In genomic region chr12:111042365-111042764, GRCm38 (mm10) we compare ENCODE assay signal across 26 mouse cellular contexts. TPM values are rescaled to one million over a fixed set of nuclear protein-coding genes. Genes with fewer than 3 reads are reported as not detected.
DNase-seq lines count a peak whose midpoint lies in the region; ATAC-seq and TF ChIP-seq lines count a peak whose summit lies in the region.
"Had no signal": no experiment of that assay in that cellular context is flagged by ENCODE, and none has a peak within 500 bp of the region (broad histone marks: within the 10 kb centered on the region; RNA-seq: fewer than 3 reads in every experiment).

No protein-coding gene starts in this region.

- no peaks in the 10 kb centered on the region for H3K9me3 ChIP-seq in forebrain, embryonic 13.5 days (replicated peaks)
- H3K9me3 ChIP-seq in forebrain, embryonic 15.5 days = no peaks in the 10 kb centered on the region
- no peaks in the 10 kb centered on the region for H3K9me3 ChIP-seq in liver, embryonic 13.5 days (replicated peaks)
- H3K9me3 ChIP-seq in liver, postnatal 0 days (ENCODE audit: low read length) = no peaks in the 10 kb centered on the region
- no peaks in the 10 kb centered on the region for H3K9me3 ChIP-seq in MEL (replicated peaks; ENCODE audit: insufficient read depth, low read length)
- H3K9me3 ChIP-seq: embryonic facial prominence, embryonic 13.5 days; embryonic facial prominence, embryonic 15.5 days; forebrain, embryonic 10.5 days; forebrain, embryonic 12.5 days; G1E had no signal

- WGBS in forebrain, embryonic 13.5 days = 92% methylated on average over 1 of the region's 1 CpGs
- WGBS in forebrain, embryonic 15.5 days = 92% methylated on average over 1 of the region's 1 CpGs
- 91% methylated on average over 1 of the region's 1 CpGs for WGBS in liver, embryonic 13.5 days (ENCODE audit: insufficient replicate concordance)
- WGBS in liver, postnatal 0 days (ENCODE audit: insufficient replicate concordance) = 77% methylated on average over 1 of the region's 1 CpGs

- H3K4me2 ChIP-seq in forebrain, embryonic 13.5 days = 0 out of 2 replicates have a peak overlapping the region, but pooled peaks have one; percentile 4
- no peak overlapping the region for H3K4me2 ChIP-seq in forebrain, embryonic 15.5 days (replicated peaks)
- no peak overlapping the region for H3K4me2 ChIP-seq in liver, embryonic 13.5 days
- no peak overlapping the region for H3K4me2 ChIP-seq in liver, postnatal 0 days (ENCODE audit: low read depth, low read length)
- H3K4me2 ChIP-seq: embryonic facial prominence, embryonic 15.5 days; forebrain, embryonic 12.5 days had no signal

- DNase-seq in adrenal gland, adult (ENCODE audit: inconsistent age in 2 of 2, low spot score in 1 of 2) = peak; percentile 38 to 58
- no peak for DNase-seq in adrenal gland, postnatal 25 days
- no peak for DNase-seq in liver, embryonic 13.5 days
- no peak for DNase-seq in liver, postnatal 0 days
- DNase-seq in MEL (ENCODE audit: low read depth, low spot score) = no peak
- DNase-seq: adrenal gland, adult 8-10 months; adrenal gland, postnatal 14 days; B cell, adult 2 months; cerebellum, adult 11 months; cerebellum, adult 18-20 months; cerebellum, adult 8-10 months; cerebellum, adult 9-11 months; cerebellum, postnatal 14 days; cerebellum, postnatal 36 days; embryo, embryonic 11 days had no signal

- no peak for TF ChIP-seq CTCF in liver, postnatal 0 days (IDR thresholded peaks at IDR 0.05; ENCODE audit: low read depth)
- no peak for TF ChIP-seq CTCF in MEL (IDR thresholded peaks at IDR 0.05 in 2 of 3, conservative IDR thresholded peaks at IDR 0.05 in 1 of 3; ENCODE audit: control insufficient read depth in 1 of 3, insufficient read depth in 1 of 3, low read depth in 2 of 3, low read length in 3 of 3, poor library complexity in 1 of 3, severe bottlenecking in 1 of 3)

- H3K36me3 ChIP-seq in forebrain, embryonic 13.5 days (ENCODE audit: poor library complexity, severe bottlenecking) = peaks cover 7% of the 10 kb centered on the region
- no peaks in the 10 kb centered on the region for H3K36me3 ChIP-seq in forebrain, embryonic 15.5 days
- H3K36me3 ChIP-seq in liver, embryonic 13.5 days = peaks cover 21% of the 10 kb centered on the region
- peaks cover 7% of the 10 kb centered on the region for H3K36me3 ChIP-seq in liver, postnatal 0 days (replicated peaks; ENCODE audit: insufficient read depth, low read length)
- H3K36me3 ChIP-seq in MEL (ENCODE audit: control insufficient read depth in 1 of 2, insufficient read depth in 2 of 2, low read length in 2 of 2) = peaks cover 3 to 28% of the 10 kb centered on the region in 2 experiments; a peak in 3 of 4 replicates

- H3K4me1 ChIP-seq in forebrain, embryonic 13.5 days = peaks cover 23% of the 10 kb centered on the region
- peaks cover 20% of the 10 kb centered on the region for H3K4me1 ChIP-seq in forebrain, embryonic 15.5 days
- H3K4me1 ChIP-seq in liver, embryonic 13.5 days (replicated peaks) = peaks cover 57% of the 10 kb centered on the region
- peaks cover 21% of the 10 kb centered on the region for H3K4me1 ChIP-seq in liver, postnatal 0 days (ENCODE audit: insufficient read depth)
- H3K4me1 ChIP-seq in MEL (ENCODE audit: control insufficient read depth in 1 of 2, insufficient read depth in 2 of 2, low read length in 2 of 2) = peaks cover 6 to 7% of the 10 kb centered on the region in 2 experiments

- no peak overlapping the region for H3K4me3 ChIP-seq in forebrain, embryonic 13.5 days
- H3K4me3 ChIP-seq in forebrain, embryonic 15.5 days = no peak overlapping the region
- H3K4me3 ChIP-seq in liver, embryonic 13.5 days (replicated peaks) = no peak overlapping the region
- no peak overlapping the region for H3K4me3 ChIP-seq in liver, postnatal 0 days (ENCODE audit: low read depth, low read length)
- no peak overlapping the region for H3K4me3 ChIP-seq in MEL (ENCODE audit: control insufficient read depth in 1 of 2, insufficient read depth in 1 of 2, low read depth in 2 of 2, low read length in 2 of 2)
- H3K4me3 ChIP-seq: embryonic facial prominence, embryonic 13.5 days; embryonic facial prominence, embryonic 15.5 days; erythroblast, embryonic 14.5 days; forebrain, embryonic 10.5 days; forebrain, embryonic 12.5 days had no signal

- ATAC-seq in forebrain, embryonic 13.5 days = no peak
- no peak for ATAC-seq in forebrain, embryonic 15.5 days (replicated peaks)
- no peak for ATAC-seq in liver, embryonic 13.5 days (ENCODE audit: low read depth)
- no peak for ATAC-seq in liver, postnatal 0 days
- ATAC-seq: CD4-positive, CD25-positive, alpha-beta regulatory T cell, adult 4 months; forebrain, embryonic 16.5 days had no signal

- H3K27me3 ChIP-seq in forebrain, embryonic 13.5 days = no peaks in the 10 kb centered on the region
- no peaks in the 10 kb centered on the region for H3K27me3 ChIP-seq in forebrain, embryonic 15.5 days
- H3K27me3 ChIP-seq in liver, embryonic 13.5 days = no peaks in the 10 kb centered on the region
- H3K27me3 ChIP-seq in liver, postnatal 0 days (ENCODE audit: insufficient read depth, low read length) = no peaks in the 10 kb centered on the region
- no peaks in the 10 kb centered on the region for H3K27me3 ChIP-seq in MEL (ENCODE audit: control insufficient read depth in 1 of 2, insufficient read depth in 2 of 2, low read length in 2 of 2)
- H3K27me3 ChIP-seq: CH12.LX; embryonic facial prominence, embryonic 13.5 days; embryonic facial prominence, embryonic 15.5 days; forebrain, embryonic 12.5 days had no signal

- TF ChIP-seq EP300 in liver, postnatal 0 days (IDR thresholded peaks at IDR 0.05; ENCODE audit: low read depth) = no peak
- TF ChIP-seq EP300 in MEL (IDR thresholded peaks at IDR 0.05; ENCODE audit: low read depth in 1 of 2, low read length in 2 of 2) = no peak

- H3K27ac ChIP-seq in forebrain, embryonic 13.5 days = no peak overlapping the region
- H3K27ac ChIP-seq in forebrain, embryonic 15.5 days (replicated peaks) = no peak overlapping the region
- 0 out of 2 replicates have a peak overlapping the region, but pooled peaks have one; percentile 4 for H3K27ac ChIP-seq in liver, embryonic 13.5 days
- no peak overlapping the region for H3K27ac ChIP-seq in liver, postnatal 0 days (ENCODE audit: low read depth)
- no peak overlapping the region for H3K27ac ChIP-seq in MEL (ENCODE audit: control insufficient read depth, low read depth, low read length)
- H3K27ac ChIP-seq: embryonic facial prominence, embryonic 13.5 days; embryonic facial prominence, embryonic 15.5 days; forebrain, embryonic 10.5 days; forebrain, embryonic 12.5 days had no signal

- H3K9ac ChIP-seq in forebrain, embryonic 13.5 days = no peak overlapping the region
- no peak overlapping the region for H3K9ac ChIP-seq in forebrain, embryonic 15.5 days (replicated peaks)
- no peak overlapping the region for H3K9ac ChIP-seq in liver, embryonic 13.5 days
- no peak overlapping the region for H3K9ac ChIP-seq in liver, postnatal 0 days (replicated peaks)
- no peak overlapping the region for H3K9ac ChIP-seq in MEL (ENCODE audit: control insufficient read depth, low read depth, low read length, poor library complexity, severe bottlenecking)
- H3K9ac ChIP-seq: embryonic facial prominence, embryonic 13.5 days; embryonic facial prominence, embryonic 15.5 days; forebrain, embryonic 12.5 days had no signal

- no peak for TF ChIP-seq RAD21 in MEL (IDR thresholded peaks at IDR 0.05; ENCODE audit: low read depth, low read length)

- peaks cover 72% of the 10 kb centered on the region for H3K79me2 ChIP-seq in MEL (ENCODE audit: control insufficient read depth, insufficient read depth, low read length, poor library complexity)

- no peak for TF ChIP-seq POLR2A in MEL (IDR thresholded peaks at IDR 0.05; ENCODE audit: control insufficient read depth in 1 of 2, insufficient read depth in 1 of 2, low read depth in 1 of 2, low read length in 2 of 2, poor library complexity in 1 of 2)

TF ChIP-seq in MEL, 35 proteins besides CTCF, POLR2A, EP300 and RAD21:
- TF ChIP-seq MYB (IDR thresholded peaks at IDR 0.05; ENCODE audit: low read depth, low read length) (no peak), TBP (IDR thresholded peaks at IDR 0.05; ENCODE audit: low read depth, low read length) (peak; percentile 61)

RNA-seq across cellular contexts. Expression of gene Rcor1, which starts 3.2 kb away (rescaled TPM):
- total RNA-seq in adrenal gland, postnatal 25 days (2021) = 45.6 and 54.7 TPM in 2 replicates
- 8.0 and 8.4 TPM in 2 replicates for polyA plus RNA-seq in forebrain, embryonic 13.5 days (2015; fragmentation: Nextera tagmentation; extraction: Ambion mirVana)
- 8.1 and 8.4 TPM in 2 replicates for polyA plus RNA-seq in forebrain, embryonic 15.5 days (2015; fragmentation: Nextera tagmentation; extraction: Ambion mirVana)
- 5.8 and 6.1 TPM in 2 replicates for polyA plus RNA-seq in liver, embryonic 13.5 days (2015; fragmentation: Nextera tagmentation; extraction: Ambion mirVana)
- 3.6 and 4.8 TPM in 2 replicates for polyA plus RNA-seq in liver, postnatal 0 days (2015; fragmentation: Nextera tagmentation; extraction: Ambion mirVana)
- total RNA-seq in MEL (2012; rRNA removed) = 23.1 and 24.0 TPM in 2 replicates
- 10 to 100 TPM; 37.1 to 44.3 TPM for polyA plus RNA-seq in MEL (2012; ENCODE audit: insufficient read depth in 1 of 2, insufficient read length in 2 of 2, low read depth in 1 of 2, low replicate concordance in 2 of 2, missing spikeins in 1 of 2)

Comparison
In these comparisons a context has a peak if more than half of its experiments do, and no peak if none do; other contexts are left out.
1. DNase-seq: peak in adrenal gland, adult (2 of 2); none in adrenal gland, postnatal 25 days (single experiment), liver, embryonic 13.5 days (single experiment), liver, postnatal 0 days (single experiment) and MEL (single experiment).